Mouse (Mus musculus): Measurements from ENCODE around the gene Jak3.
"Not testable (repeated sequence)": the region's sequence is repeated elsewhere in the genome, so short reads cannot be mapped to it uniquely, and the experiment has no call there.

Jak3 gene

GRCm38 (mm10) chr8:71686143-71686734 lies 10.1 kb downstream of the Jak3 start:
- no peak for DNase-seq (ENCODE audit: low read depth in 2 of 2, low spot score in 2 of 2)

GRCm38 (mm10) chr8:71687616-71688015 lies 11.5 kb downstream of the Jak3 start:
- DNase-seq (ENCODE audit: low read depth in 2 of 2, low spot score in 2 of 2) = no peak

- no peak for DNase-seq (ENCODE audit: low read depth in 2 of 2, low spot score in 2 of 2)
Measured at GRCm38 (mm10) chr8:71689028-71689427, 12.9 kb downstream of the Jak3 start, which contains the start of gene Insl3. Insl3 (plus strand) TSS chr8:71689214.

- DNase-seq (ENCODE audit: low read depth in 2 of 2, low spot score in 2 of 2) = peak; percentile 59 to 68
Measured at GRCm38 (mm10) chr8:71692509-71692908, 16.4 kb downstream of the Jak3 start.

GRCm38 (mm10) chr8:71693166-71694041 lies 17.3 kb downstream of the Jak3 start:
- no peak for DNase-seq (ENCODE audit: low read depth in 2 of 2, low spot score in 2 of 2)

DNA sequence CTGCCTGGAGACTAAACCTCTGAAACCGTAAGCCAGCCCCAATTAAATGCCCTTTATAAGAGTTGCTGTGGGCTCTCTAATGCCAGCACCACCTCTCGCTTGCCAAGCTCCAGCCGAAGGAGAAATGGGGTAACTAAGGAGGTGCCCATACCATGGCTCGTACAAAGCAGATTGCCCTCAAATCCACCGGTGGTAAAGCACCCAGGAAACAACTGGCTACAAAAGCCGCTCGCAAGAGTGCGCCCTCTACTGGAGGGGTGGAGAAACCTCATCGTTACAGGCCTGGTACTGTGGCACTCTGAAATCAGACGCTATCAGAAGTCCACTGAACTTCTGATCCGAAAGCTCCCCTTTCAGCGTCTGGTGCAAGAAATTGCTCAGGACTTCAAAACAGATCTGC lies 19.4 kb downstream of the Jak3 start:
- not testable (repeated sequence) for DNase-seq (ENCODE audit: low read depth in 2 of 2, low spot score in 2 of 2)

GRCm38 (mm10) chr8:71700493-71701269 lies 24.6 kb downstream of the Jak3 start:
- DNase-seq (ENCODE audit: low read depth in 2 of 2, low spot score in 2 of 2) = no peak

- DNase-seq (ENCODE audit: low read depth in 2 of 2, low spot score in 2 of 2) = no peak
Measured at GRCm38 (mm10) chr8:71701414-71702086, 25.5 kb downstream of the Jak3 start, which contains the start of gene B3gnt3. B3gnt3 (minus strand) TSS chr8:71701789.

- no peak for DNase-seq (ENCODE audit: low read depth in 2 of 2, low spot score in 2 of 2)
Measured at GRCm38 (mm10) chr8:71702087-71702432, 26.0 kb downstream of the Jak3 start.

DNA sequence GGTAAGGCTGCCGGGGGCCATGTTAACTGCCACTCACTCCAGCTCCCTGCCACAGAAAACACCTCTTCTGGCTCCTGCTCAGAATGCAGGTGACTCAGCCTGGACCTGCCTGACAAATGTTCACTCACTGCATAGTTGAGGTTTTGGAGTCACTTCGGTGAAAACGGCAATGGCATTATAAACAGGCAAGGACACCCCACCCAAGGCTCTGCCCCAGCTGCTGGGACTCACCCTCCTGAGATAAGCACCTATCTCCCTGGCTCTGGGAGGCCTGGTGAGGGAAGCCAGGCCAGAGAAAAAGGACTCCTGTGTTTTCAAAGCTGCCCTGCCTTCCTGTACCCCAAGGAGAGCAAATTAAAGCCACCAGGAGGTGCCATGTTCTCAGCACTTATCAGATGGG lies 26.8 kb downstream of the Jak3 start:
- no peak for DNase-seq (ENCODE audit: low read depth in 2 of 2, low spot score in 2 of 2)

GRCm38 (mm10) chr8:71703400-71703799 lies 27.3 kb downstream of the Jak3 start:
- DNase-seq (ENCODE audit: low read depth in 2 of 2, low spot score in 2 of 2) = not testable (repeated sequence)

GRCm38 (mm10) chr8:71707874-71708273 lies 31.8 kb downstream of the Jak3 start:
- peak; percentile 47 to 67 for DNase-seq (ENCODE audit: low read depth in 2 of 2, low spot score in 2 of 2)

GRCm38 (mm10) chr8:71709134-71709799 lies 33.2 kb downstream of the Jak3 start:
- DNase-seq (ENCODE audit: low read depth in 2 of 2, low spot score in 2 of 2) = no peak

- DNase-seq (ENCODE audit: low read depth in 2 of 2, low spot score in 2 of 2) = peak; percentile 58 to 63
Measured at GRCm38 (mm10) chr8:71709800-71710446, 33.8 kb downstream of the Jak3 start.

GRCm38 (mm10) chr8:71711574-71711973 lies 35.5 kb downstream of the Jak3 start:
- no peak for DNase-seq (ENCODE audit: low read depth in 2 of 2, low spot score in 2 of 2)

DNA sequence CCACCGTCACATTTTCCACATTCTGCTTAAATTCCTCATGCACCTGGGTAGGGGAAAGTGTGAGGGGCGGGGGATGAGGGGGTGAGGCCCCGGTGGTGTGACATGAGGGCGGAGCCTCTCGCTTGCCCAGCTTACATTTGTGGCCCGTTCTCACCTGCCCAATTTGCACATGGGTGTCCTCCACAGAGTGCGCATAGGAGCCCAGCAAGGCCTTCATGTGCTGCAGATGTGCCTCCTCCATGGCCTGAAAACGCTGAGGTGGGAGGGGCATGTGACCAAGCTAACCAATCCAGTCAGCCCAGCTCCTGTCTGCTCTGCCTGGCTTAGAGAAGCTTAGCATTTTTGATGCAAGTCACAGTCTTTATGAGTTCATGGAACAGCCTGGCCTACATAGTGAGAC lies 39.4 kb downstream of the Jak3 start:
- DNase-seq (ENCODE audit: low read depth in 2 of 2, low spot score in 2 of 2) = no peak

- no peak for DNase-seq (ENCODE audit: low read depth in 2 of 2, low spot score in 2 of 2)
Measured at GRCm38 (mm10) chr8:71716561-71717053, 40.5 kb downstream of the Jak3 start.

DNA sequence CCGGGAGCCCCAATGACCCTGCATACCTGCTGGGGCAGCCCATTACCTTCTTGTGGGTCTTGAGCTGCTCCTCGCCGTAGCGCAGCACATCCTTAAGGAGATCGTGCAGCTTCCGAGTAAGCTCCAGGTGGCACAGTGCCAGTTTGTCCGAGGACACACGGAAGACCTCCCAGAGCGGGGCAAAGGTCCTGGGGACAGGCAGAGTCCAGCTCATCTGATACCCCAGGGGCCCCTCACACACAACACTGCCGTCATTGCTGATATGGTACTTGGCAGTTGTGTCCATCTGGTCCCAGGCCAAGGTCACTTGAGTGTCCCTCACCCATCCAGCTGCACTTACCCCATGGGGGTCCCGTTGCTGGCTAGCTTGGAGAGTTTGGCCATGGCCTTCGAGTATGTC lies 41.0 kb downstream of the Jak3 start:
- DNase-seq (ENCODE audit: low read depth in 2 of 2, low spot score in 2 of 2) = no peak

GRCm38 (mm10) chr8:71718252-71718651 lies 42.2 kb downstream of the Jak3 start:
- no peak for DNase-seq (ENCODE audit: low read depth in 2 of 2, low spot score in 2 of 2)

DNA sequence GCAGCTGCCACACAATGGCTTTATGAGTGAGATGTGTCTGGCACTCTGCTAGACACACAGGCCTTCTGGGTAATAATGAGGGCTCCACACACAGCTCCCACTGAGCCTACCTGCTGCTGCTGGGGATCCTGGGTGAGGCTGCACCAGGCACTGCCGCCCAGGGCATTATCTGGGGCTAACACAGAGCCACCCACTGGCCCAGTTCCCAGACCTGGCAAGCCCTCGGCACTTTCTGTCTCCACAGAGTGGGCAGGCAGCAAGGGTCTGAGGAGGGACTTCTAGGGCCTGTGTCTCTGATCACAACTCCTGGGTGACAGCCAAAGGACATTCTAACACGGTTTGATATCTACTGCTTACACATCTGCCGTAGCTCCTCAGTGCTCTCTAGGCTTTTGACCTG lies 43.1 kb downstream of the Jak3 start:
- DNase-seq (ENCODE audit: low read depth in 2 of 2, low spot score in 2 of 2) = no peak

Data from CD8-positive naive resting alpha-beta T cell, adult 2 months (primary cell).